Mouse (Mus musculus) ES-E14 (cell line): ENCODE results near the gene Mapk10. TPM values are rescaled to one million over a fixed set of nuclear protein-coding genes. Genes with fewer than 3 reads are reported as not detected.

Experiments
- DNase-seq: peaks from one replicate; pipeline ENCODE4 v3.0.0-alpha.2; 2013; ENCODE audit warnings: low read depth, low spot score
- H3K27ac ChIP-seq: 2 replicates; pipeline ENCODE4 v1.5.1; 2012; ENCODE audit warnings: low read depth, mild to moderate bottlenecking, low read length, moderate library complexity, mixed read lengths; ENCODE audit not compliant: poor library complexity, insufficient read depth, severe bottlenecking
- H3K36me3 ChIP-seq: 2 replicates; pipeline ENCODE4 v1.6.1; 2012; ENCODE audit warnings: mild to moderate bottlenecking, low read length, moderate library complexity, mixed read lengths; ENCODE audit not compliant: control insufficient read depth, poor library complexity, insufficient read depth, severe bottlenecking
- H3K4me1 ChIP-seq, 2 experiments: fragments of 150-350 bp in 1 of 2; sonication (generic) in 1 of 2; 2 replicates each; pipeline ENCODE4 v1.6.1; 2012; ENCODE audit warnings: low read length in 2 of 2, mild to moderate bottlenecking in 1 of 2, mixed read lengths in 1 of 2; ENCODE audit not compliant: control insufficient read depth in 2 of 2, insufficient read depth in 2 of 2, poor library complexity in 1 of 2
- H3K4me3 ChIP-seq, 2 experiments: fragments of 150-350 bp in 1 of 2; sonication (generic) in 1 of 2; 2 replicates each; pipeline ENCODE4 v1.5.1; 2012; ENCODE audit warnings: low read length in 2 of 2, low read depth in 1 of 2, mild to moderate bottlenecking in 1 of 2, mixed read lengths in 1 of 2; ENCODE audit not compliant: insufficient read depth in 1 of 2, poor library complexity in 1 of 2, severe bottlenecking in 1 of 2
- H3K9ac ChIP-seq: 2 replicates; pipeline ENCODE4 v1.6.1; 2012; ENCODE audit warnings: low read depth, mild to moderate bottlenecking, low read length, mixed read lengths; ENCODE audit not compliant: poor library complexity, insufficient read depth, severe bottlenecking
- H3K9me3 ChIP-seq: fragments of 150-350 bp; sonication (generic); 2 replicates; pipeline ENCODE4 v1.6.1; 2012; ENCODE audit warnings: low read depth, mild to moderate bottlenecking, low read length; ENCODE audit not compliant: control insufficient read depth, insufficient read depth
- CHD2 ChIP-seq: IDR thresholded peaks from 2 replicates; pipeline ENCODE4 v1.6.1; 2014; ENCODE audit warnings: mild to moderate bottlenecking, low read depth, low read length, inconsistent platforms
- HCFC1 ChIP-seq: IDR thresholded peaks from 2 replicates; pipeline ENCODE4 v1.6.1; 2012; ENCODE audit warnings: low read length, inconsistent platforms, borderline replicate concordance; ENCODE audit not compliant: insufficient read depth
- MAFK ChIP-seq: IDR thresholded peaks from 2 replicates; pipeline ENCODE4 v1.6.1; 2014; ENCODE audit warnings: mild to moderate bottlenecking, low read depth, low read length, inconsistent platforms; ENCODE audit not compliant: insufficient read depth
- ZC3H11A ChIP-seq: IDR thresholded peaks from 2 replicates; pipeline ENCODE4 v1.6.1; 2012; ENCODE audit warnings: low read depth, mild to moderate bottlenecking, inconsistent platforms, low read length, borderline replicate concordance
- ZNF384 ChIP-seq: IDR thresholded peaks from 2 replicates; pipeline ENCODE4 v1.6.1; 2012; ENCODE audit warnings: low read depth, low read length, inconsistent platforms
- in situ Hi-C, 2 experiments: fragments of 600-800 bp; cut with MboI; formaldehyde crosslinking; loops; one replicate each; pipeline ENCODE4 v1.15.1; 2025; ENCODE audit warnings: low sequenced_read_pairs in 2 of 2, inconsistent platforms in 1 of 2; ENCODE audit not compliant: unreplicated experiment in 2 of 2
- total RNA-seq: library from RNA; depleted of rRNA; stranded (reverse); fragments of 300-350 nt; gene quantifications from 2 replicates; pipeline ENCODE4 v1.2.3, GENCODE M21; 2012

Gene Mapk10
- total RNA-seq, 1 experiment = 1.9 TPM

GRCm38 (mm10) chr5:103208869-103209268 lies 2.3 kb downstream of the Mapk10 start:
- DNase-seq = no peak
- Histone ChIP-seq H3K4me1 (no peaks in the 10 kb centered on the region), H3K4me3 (no peak overlapping the region), H3K36me3 (no peaks in the 10 kb centered on the region), H3K27ac (no peak overlapping the region), H3K9me3 (no peaks in the 10 kb centered on the region), H3K9ac (no peak overlapping the region)
- in situ Hi-C loops = no loop called here
- no peak for TF ChIP-seq HCFC1
- no peak for TF ChIP-seq ZNF384
- no peak for TF ChIP-seq ZC3H11A
- no peak for TF ChIP-seq MAFK
- no peak for TF ChIP-seq CHD2

- in situ Hi-C loops = no loop called here
- H3K4me3 ChIP-seq = no peak overlapping the region
- DNase-seq = no peak
- no peaks in the 10 kb centered on the region for H3K9me3 ChIP-seq
- TF ChIP-seq ZNF384 (no peak), HCFC1 (no peak), MAFK (no peak), ZC3H11A (no peak), CHD2 (no peak)
- H3K4me1 ChIP-seq = no peaks in the 10 kb centered on the region
- no peaks in the 10 kb centered on the region for H3K36me3 ChIP-seq
- H3K27ac ChIP-seq = no peak overlapping the region
- no peak overlapping the region for H3K9ac ChIP-seq
Observed at GRCm38 (mm10) chr5:103208021-103208511, 3.1 kb downstream of the Mapk10 start.

- TF ChIP-seq ZNF384 = no peak
- no peak for TF ChIP-seq HCFC1
- no peak for TF ChIP-seq CHD2
- TF ChIP-seq ZC3H11A = no peak
- no peak for TF ChIP-seq MAFK
- no peaks in the 10 kb centered on the region for H3K9me3 ChIP-seq
- DNase-seq = no peak
- no peaks in the 10 kb centered on the region for H3K4me1 ChIP-seq
- no peak overlapping the region for H3K9ac ChIP-seq
- no peak overlapping the region for H3K27ac ChIP-seq
- H3K4me3 ChIP-seq = no peak overlapping the region
- no peaks in the 10 kb centered on the region for H3K36me3 ChIP-seq
- in situ Hi-C loops = no loop called here
Observed at GRCm38 (mm10) chr5:103197796-103198325, 13.3 kb downstream of the Mapk10 start.

GRCm38 (mm10) chr5:103194549-103194948 lies 16.6 kb downstream of the Mapk10 start:
- H3K27ac ChIP-seq = no peak overlapping the region
- H3K9ac ChIP-seq = no peak overlapping the region
- TF ChIP-seq ZNF384 (no peak), HCFC1 (no peak), MAFK (no peak), CHD2 (no peak), ZC3H11A (no peak)
- no peak for DNase-seq
- in situ Hi-C loops = no loop called here
- no peak overlapping the region for H3K4me3 ChIP-seq
- H3K36me3 ChIP-seq = no peaks in the 10 kb centered on the region
- H3K4me1 ChIP-seq = peaks cover 5 to 6% of the 10 kb centered on the region in 2 experiments; a peak in 3 of 4 replicates
- H3K9me3 ChIP-seq = no peaks in the 10 kb centered on the region

- no peaks in the 10 kb centered on the region for H3K9me3 ChIP-seq
- H3K4me3 ChIP-seq = no peak overlapping the region
- H3K27ac ChIP-seq = no peak overlapping the region
- in situ Hi-C loops = no loop called here
- DNase-seq = no peak
- TF ChIP-seq HCFC1 (no peak), MAFK (no peak), CHD2 (no peak), ZNF384 (no peak), ZC3H11A (no peak)
- H3K36me3 ChIP-seq = no peaks in the 10 kb centered on the region
- peaks cover 5 to 6% of the 10 kb centered on the region in 2 experiments; a peak in 3 of 4 replicates for H3K4me1 ChIP-seq
- no peak overlapping the region for H3K9ac ChIP-seq
Observed at GRCm38 (mm10) chr5:103193700-103194099, 17.4 kb downstream of the Mapk10 start.
